11 mouse cellular contexts compared by ENCODE assay signal in genomic region chr6:127245814-127246440, GRCm38 (mm10).
DNase-seq lines count a peak whose midpoint lies in the region; ATAC-seq lines count a peak whose summit lies in the region.
"Had no signal": no experiment of that assay in that cellular context is flagged by ENCODE, and none has a peak within 500 bp of the region (broad histone marks: within the 10 kb centered on the region; RNA-seq: fewer than 3 reads in every experiment).

No protein-coding gene starts in this region.

- H3K4me3 ChIP-seq in macrophage (ENCODE audit: inconsistent target): no peak overlapping the region
- H3K4me3 ChIP-seq: heart, embryonic 13.5 days; neural tube, embryonic 12.5 days had no signal

- DNase-seq in kidney, adult 8-10 months: peak; percentile 5 to 6
- no peak for DNase-seq in kidney, postnatal 10 days
- peak; percentile 77 for DNase-seq in thymus, postnatal 14 days
- DNase-seq in left cerebral cortex, postnatal 10 days (ENCODE audit: extremely low spot score in 1 of 2, low spot score in 2 of 2): no peak
- DNase-seq in layer of hippocampus, postnatal 25 days (ENCODE audit: extremely low spot score in 1 of 2, low spot score in 1 of 2): no peak
- no peak for DNase-seq in urinary bladder, adult 2 months (ENCODE audit: low spot score)
- DNase-seq: adrenal gland, postnatal 10 days had no signal

- peak overlapping the region; percentile 57 for H3K27ac ChIP-seq in macrophage
- H3K27ac ChIP-seq: heart, embryonic 13.5 days; neural tube, embryonic 12.5 days had no signal

- H3K79me2 ChIP-seq in macrophage (ENCODE audit: inconsistent target): no peaks in the 10 kb centered on the region

- peak; percentile 82 to 94 for ATAC-seq in hematopoietic stem cell, adult 5-6 weeks (replicated peaks in 1 of 2; ENCODE audit: insufficient read depth in 1 of 2, low FRiP score in 2 of 2, low TSS enrichment in 1 of 2, low read depth in 1 of 2, poor library complexity in 2 of 2, severe bottlenecking in 2 of 2)

- H3K36me3 ChIP-seq in macrophage (ENCODE audit: inconsistent target): no peaks in the 10 kb centered on the region
- H3K36me3 ChIP-seq: heart, embryonic 13.5 days; neural tube, embryonic 12.5 days had no signal

- intact Hi-C loops in left cerebral cortex, postnatal 10 days (cut with DNase I): no loop called here

- 50% methylated on average over 4 of the region's 4 CpGs for WGBS in macrophage (ENCODE audit: missing documents)

Comparison
In these comparisons a context has a peak if more than half of its experiments do, and no peak if none do; other contexts are left out.
1. DNase-seq: peak in kidney, adult 8-10 months (2 of 2) and thymus, postnatal 14 days (single experiment); none in kidney, postnatal 10 days (single experiment), left cerebral cortex, postnatal 10 days (0 of 2), layer of hippocampus, postnatal 25 days (0 of 2) and urinary bladder, adult 2 months (single experiment).